Mouse (Mus musculus) forebrain, embryonic 13.5 days (tissue): ENCODE data around the gene Fbxl22. TPM values are rescaled to one million over a fixed set of nuclear protein-coding genes. Genes with fewer than 3 reads are reported as not detected.

Experiments used
- polyA plus RNA-seq: library from polyadenylated mRNA; unstranded; fragments of >200 nt; fragmentation: Nextera tagmentation; extraction: Ambion mirVana; gene quantifications from 2 replicates; pipeline ENCODE4 v1.2.1, GENCODE M21; 2015

The Fbxl22 gene
- polyA plus RNA-seq, 1 experiment from 2014 or later, result 2.5 TPM

Other genes starting within 250 kb of the Fbxl22 start
- gene Herc1, start 164.1 kb downstream of the Fbxl22 start, polyA plus RNA-seq, result 43.1 and 47.2 TPM in 2 replicates
- 127 and 131 TPM in 2 replicates for gene Usp3, start 78.5 kb upstream of the Fbxl22 start, polyA plus RNA-seq
- gene Car12, start 199.1 kb upstream of the Fbxl22 start, polyA plus RNA-seq, result 2.5 and 3.1 TPM in 2 replicates